Mouse (Mus musculus) forebrain, embryonic 10.5 days (tissue): ENCODE measurements at regions not wholly inside any gene's neighbourhood (a gene's known extent, or its start where the extent isn't known, plus 50 kb on each side); places are given as distances from the start of the nearest gene placed in this dataset.

Source experiments
- DNase-seq: peaks from one replicate; pipeline ENCODE4 v3.0.0-alpha.2; 2017; ENCODE audit warnings: low spot score; ENCODE audit errors: extremely low spot score
- H3K27ac ChIP-seq: fragments of 300-500 bp; sonication (generic); 2 replicates; pipeline ENCODE4 v1.5.1; 2016; ENCODE audit warnings: mild to moderate bottlenecking
- H3K27me3 ChIP-seq: fragments of 300-500 bp; sonication (generic); 2 replicates; pipeline ENCODE4 v1.6.1; 2016; ENCODE audit warnings: mild to moderate bottlenecking; ENCODE audit not compliant: poor library complexity, severe bottlenecking
- H3K36me3 ChIP-seq: fragments of 300-500 bp; sonication (generic); replicated peaks from 2 replicates; pipeline ENCODE4 v1.6.1; 2016; ENCODE audit warnings: mild to moderate bottlenecking, moderate library complexity
- H3K4me1 ChIP-seq: fragments of 300-500 bp; sonication (generic); 2 replicates; pipeline ENCODE4 v1.6.1; 2016
- H3K4me3 ChIP-seq: fragments of 300-500 bp; sonication (generic); 2 replicates; pipeline ENCODE4 v1.5.1; 2016; ENCODE audit warnings: mild to moderate bottlenecking, moderate library complexity
- H3K9me3 ChIP-seq: fragments of 300-500 bp; sonication (generic); 2 replicates; pipeline ENCODE4 v1.6.1; 2016; ENCODE audit warnings: mild to moderate bottlenecking, moderate library complexity
- WGBS: fragments of 180-500 bp; shearing (Covaris S2); methylation state at CpG from one replicate; pipeline ENCODE4 v1.1.7; 2016; 5-methylcytosine and 5-hydroxymethylcytosine counted together

GRCm38 (mm10) chr15:62374641-62375040 lies 1451.8 kb upstream of the A1bg start:
- whole genome bisulfite sequencing: 92% methylated on average over 3 of the region's 3 CpGs
- Histone ChIP-seq H3K27ac (no peak overlapping the region), H3K36me3 (no peaks in the 10 kb centered on the region), H3K27me3 (no peaks in the 10 kb centered on the region), H3K4me1 (no peaks in the 10 kb centered on the region), H3K4me3 (no peak overlapping the region), H3K9me3 (no peaks in the 10 kb centered on the region)
- no peak for DNase-seq

DNA sequence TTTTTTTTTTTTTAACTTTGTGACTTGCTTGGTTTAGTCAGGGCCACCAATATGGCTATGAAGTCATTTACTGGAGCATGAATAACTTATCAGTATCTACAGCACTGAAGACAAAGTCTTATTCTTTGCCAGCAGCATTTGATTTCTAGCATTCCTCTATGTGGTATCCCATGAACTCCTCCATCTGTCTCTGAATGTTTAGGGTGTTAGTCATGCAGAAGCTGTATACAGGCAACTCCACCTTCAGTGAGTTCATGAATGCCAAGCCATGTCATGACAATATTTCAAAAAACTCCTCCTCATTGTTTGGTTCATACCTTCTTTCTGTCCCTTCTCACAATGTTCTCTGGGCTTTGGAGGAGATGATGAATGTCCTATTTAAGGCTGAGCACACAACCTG lies 1438.4 kb upstream of the A1bg start:
- no peak for DNase-seq
- H3K4me3 ChIP-seq: no peak overlapping the region
- no peaks in the 10 kb centered on the region for H3K9me3 ChIP-seq
- H3K4me1 ChIP-seq: no peaks in the 10 kb centered on the region
- H3K36me3 ChIP-seq: no peaks in the 10 kb centered on the region
- no peaks in the 10 kb centered on the region for H3K27me3 ChIP-seq
- no peak overlapping the region for H3K27ac ChIP-seq

- no peak for DNase-seq
- 78% methylated on average over 8 of the region's 8 CpGs for WGBS
- Histone ChIP-seq H3K36me3 (no peaks in the 10 kb centered on the region), H3K27me3 (no peaks in the 10 kb centered on the region), H3K4me3 (no peak overlapping the region), H3K9me3 (no peaks in the 10 kb centered on the region), H3K27ac (no peak overlapping the region), H3K4me1 (no peaks in the 10 kb centered on the region)
Observed at GRCm38 (mm10) chr15:62358338-62359239, 1435.8 kb upstream of the A1bg start.

DNA sequence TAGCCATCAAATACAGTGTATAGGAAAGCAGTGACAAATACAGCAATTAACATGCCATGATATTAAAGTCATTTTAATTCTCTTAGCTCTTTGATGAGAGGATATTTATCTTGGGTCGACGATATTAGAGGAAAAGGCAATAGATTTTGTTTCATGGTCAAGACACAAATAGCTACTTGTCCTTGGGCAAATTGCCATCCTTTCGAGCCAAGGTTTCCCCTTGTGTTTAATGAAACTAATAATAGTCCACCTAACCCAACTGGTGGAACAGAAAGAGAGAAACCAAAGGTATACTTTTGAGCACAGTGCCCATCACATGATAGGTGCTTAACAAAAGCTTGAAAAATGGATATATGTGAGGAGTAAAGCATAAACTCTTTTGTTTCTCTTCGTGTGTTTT lies 1431.0 kb upstream of the A1bg start:
- H3K36me3 ChIP-seq: no peaks in the 10 kb centered on the region
- no peak for DNase-seq
- H3K27ac ChIP-seq: no peak overlapping the region
- 93% methylated on average over 4 of the region's 4 CpGs for WGBS
- no peaks in the 10 kb centered on the region for H3K9me3 ChIP-seq
- no peak overlapping the region for H3K4me3 ChIP-seq
- H3K27me3 ChIP-seq: no peaks in the 10 kb centered on the region
- H3K4me1 ChIP-seq: no peaks in the 10 kb centered on the region

DNA sequence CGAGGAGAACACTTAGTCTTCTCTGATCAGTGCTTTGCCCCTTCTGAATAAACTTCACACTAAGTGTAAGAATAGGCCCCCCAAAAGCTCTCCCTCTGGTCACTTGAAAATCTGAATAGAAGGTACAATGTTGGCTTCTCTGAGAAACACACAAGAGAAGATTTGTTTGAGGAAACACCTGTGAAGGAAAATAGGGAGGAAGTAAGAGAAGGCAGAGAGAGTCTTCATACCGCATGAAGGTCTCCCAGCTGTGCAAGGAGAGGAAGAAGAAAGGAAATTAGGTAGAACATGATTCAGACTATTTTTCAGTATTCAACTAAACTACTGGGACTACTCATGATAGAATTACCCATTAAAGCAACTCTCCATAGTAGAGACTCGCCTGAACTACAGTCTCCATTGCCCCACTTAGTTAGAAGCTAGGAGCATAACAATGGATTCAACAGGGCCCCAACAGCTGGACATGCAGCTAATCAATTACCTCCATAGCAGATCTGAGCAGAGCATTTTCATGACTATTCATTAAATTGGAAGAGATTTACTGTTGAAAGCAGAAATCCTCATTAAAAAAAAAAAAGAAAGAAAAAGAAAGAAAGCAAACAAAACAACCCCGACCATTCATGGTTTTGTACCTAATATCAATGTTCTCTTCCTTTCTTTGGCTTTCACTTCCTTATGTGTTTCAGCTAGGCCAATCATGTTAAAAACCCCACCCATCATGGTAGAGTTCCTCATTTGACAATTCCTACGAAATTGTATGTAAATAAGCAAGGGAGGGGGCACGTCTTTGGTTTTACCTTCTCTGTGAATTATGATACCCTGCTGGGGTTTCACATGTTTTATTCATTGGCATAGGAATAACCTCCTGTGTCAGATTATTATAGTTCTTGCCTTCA lies 1428.3 kb upstream of the A1bg start:
- H3K27ac ChIP-seq: no peak overlapping the region
- no peaks in the 10 kb centered on the region for H3K36me3 ChIP-seq
- no peaks in the 10 kb centered on the region for H3K27me3 ChIP-seq
- no peaks in the 10 kb centered on the region for H3K9me3 ChIP-seq
- no peaks in the 10 kb centered on the region for H3K4me1 ChIP-seq
- no peak overlapping the region for H3K4me3 ChIP-seq
- 79% methylated on average over 6 of the region's 6 CpGs for WGBS
- no peak for DNase-seq

DNA sequence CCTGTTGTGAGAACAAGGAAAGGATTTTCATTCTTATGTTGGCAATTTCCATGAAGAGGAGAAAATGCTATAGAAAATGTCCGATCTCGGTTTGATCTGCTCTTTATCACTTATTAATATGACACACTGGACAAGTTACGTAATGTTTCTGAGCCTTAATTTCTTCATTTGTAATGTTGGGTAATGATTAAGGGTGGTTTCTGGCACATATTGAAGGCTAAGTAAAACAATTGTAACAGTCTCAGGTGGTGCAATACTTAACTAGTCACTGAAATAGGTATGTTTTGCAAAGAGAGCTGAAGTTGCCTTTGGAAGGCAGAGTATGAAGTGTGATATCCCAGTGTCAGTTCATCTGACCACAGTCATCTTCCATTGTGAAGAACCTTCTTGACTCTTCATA lies 1427.2 kb upstream of the A1bg start:
- no peak overlapping the region for H3K27ac ChIP-seq
- no peak for DNase-seq
- WGBS: 96% methylated on average over 3 of the region's 3 CpGs
- no peaks in the 10 kb centered on the region for H3K9me3 ChIP-seq
- H3K4me1 ChIP-seq: no peaks in the 10 kb centered on the region
- no peaks in the 10 kb centered on the region for H3K27me3 ChIP-seq
- H3K4me3 ChIP-seq: no peak overlapping the region
- H3K36me3 ChIP-seq: no peaks in the 10 kb centered on the region

DNA sequence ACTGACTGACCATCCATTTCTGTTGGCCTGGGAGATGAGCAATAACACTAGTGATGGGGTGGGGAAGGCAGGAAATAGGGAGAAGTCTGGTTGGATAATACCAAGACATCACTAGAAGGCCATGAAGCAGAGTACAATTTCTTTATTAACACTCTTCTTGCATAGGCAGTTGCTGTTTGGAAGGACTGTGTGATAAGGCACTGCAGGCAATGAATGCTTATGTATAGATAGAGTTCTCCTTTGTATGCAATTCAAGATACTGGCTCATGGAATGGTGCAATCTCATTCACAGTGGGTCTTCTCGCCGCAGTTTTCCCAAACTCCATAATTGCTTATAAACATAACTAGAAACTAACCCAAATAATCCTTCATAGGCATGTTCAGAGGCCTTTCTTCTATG lies 1426.1 kb upstream of the A1bg start:
- H3K27me3 ChIP-seq: no peaks in the 10 kb centered on the region
- H3K4me3 ChIP-seq: no peak overlapping the region
- no peak overlapping the region for H3K27ac ChIP-seq
- H3K36me3 ChIP-seq: no peaks in the 10 kb centered on the region
- 85% methylated on average over 2 of the region's 2 CpGs for WGBS
- DNase-seq: no peak
- H3K4me1 ChIP-seq: no peaks in the 10 kb centered on the region
- H3K9me3 ChIP-seq: no peaks in the 10 kb centered on the region

- WGBS: 95% methylated on average over 2 of the region's 2 CpGs
- no peak overlapping the region for H3K27ac ChIP-seq
- no peaks in the 10 kb centered on the region for H3K27me3 ChIP-seq
- H3K4me1 ChIP-seq: no peaks in the 10 kb centered on the region
- no peaks in the 10 kb centered on the region for H3K9me3 ChIP-seq
- no peak overlapping the region for H3K4me3 ChIP-seq
- DNase-seq: no peak
- no peaks in the 10 kb centered on the region for H3K36me3 ChIP-seq
Observed at GRCm38 (mm10) chr15:62347697-62348096, 1424.9 kb upstream of the A1bg start.

- no peaks in the 10 kb centered on the region for H3K9me3 ChIP-seq
- H3K36me3 ChIP-seq: no peaks in the 10 kb centered on the region
- H3K27ac ChIP-seq: no peak overlapping the region
- 84% methylated on average over 5 of the region's 5 CpGs for WGBS
- H3K27me3 ChIP-seq: no peaks in the 10 kb centered on the region
- no peak overlapping the region for H3K4me3 ChIP-seq
- H3K4me1 ChIP-seq: no peaks in the 10 kb centered on the region
- no peak for DNase-seq
Observed at GRCm38 (mm10) chr15:62345893-62346292, 1423.1 kb upstream of the A1bg start.

DNA sequence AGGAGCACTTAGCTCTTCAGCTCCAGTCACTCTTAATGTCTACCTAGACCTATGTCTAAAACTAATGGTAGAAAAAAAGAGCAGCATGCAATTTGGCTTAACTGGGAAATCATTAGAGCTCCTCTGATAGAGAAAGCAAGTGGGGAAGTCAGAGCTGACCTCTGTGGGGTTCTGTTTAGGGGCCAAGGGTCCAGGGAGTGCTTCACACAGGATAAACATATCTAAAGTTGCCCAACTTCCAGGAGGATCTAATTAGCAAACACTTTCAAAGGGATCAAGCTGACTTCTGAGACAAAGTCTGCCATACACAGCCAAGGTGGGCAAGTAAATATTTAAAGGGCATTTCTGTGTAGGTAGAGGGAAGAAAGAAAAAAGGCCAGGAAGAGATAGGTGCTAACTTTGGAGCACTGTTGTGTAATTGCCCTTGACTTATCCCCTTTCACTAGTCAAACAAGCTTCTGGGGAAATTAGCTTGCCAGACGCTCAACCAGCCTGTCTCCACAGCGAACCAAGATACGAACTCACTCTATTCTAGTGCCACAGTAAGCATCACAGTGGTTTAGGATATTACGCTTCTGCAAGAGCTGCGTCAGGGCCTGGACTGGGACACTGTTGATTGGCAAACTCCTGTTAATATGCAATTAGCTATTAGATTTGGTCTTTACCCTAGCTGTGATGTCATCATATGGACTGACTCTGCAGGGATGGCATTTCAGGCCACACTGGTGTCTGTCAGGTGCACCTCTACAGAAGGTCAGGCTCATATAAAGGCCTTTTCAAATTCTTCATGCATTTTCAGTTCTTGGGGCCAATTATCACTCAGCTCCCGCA lies 1413.9 kb upstream of the A1bg start:
- DNase-seq: no peak
- no peaks in the 10 kb centered on the region for H3K9me3 ChIP-seq
- H3K4me3 ChIP-seq: no peak overlapping the region
- H3K4me1 ChIP-seq: 0 out of 2 replicates have a peak, but pooled peaks cover 4% of the 10 kb centered on the region
- H3K36me3 ChIP-seq: no peaks in the 10 kb centered on the region
- WGBS: 85% methylated on average over 6 of the region's 6 CpGs
- no peaks in the 10 kb centered on the region for H3K27me3 ChIP-seq
- H3K27ac ChIP-seq: no peak overlapping the region

GRCm38 (mm10) chr15:62334256-62335009 lies 1411.6 kb upstream of the A1bg start:
- no peaks in the 10 kb centered on the region for H3K27me3 ChIP-seq
- 93% methylated on average over 4 of the region's 4 CpGs for WGBS
- H3K36me3 ChIP-seq: no peaks in the 10 kb centered on the region
- peaks cover 4% of the 10 kb centered on the region; the same call in 1 of the 2 replicates for H3K4me1 ChIP-seq
- no peaks in the 10 kb centered on the region for H3K9me3 ChIP-seq
- no peak overlapping the region for H3K4me3 ChIP-seq
- H3K27ac ChIP-seq: no peak overlapping the region
- no peak for DNase-seq

- H3K27me3 ChIP-seq: no peaks in the 10 kb centered on the region
- H3K4me3 ChIP-seq: no peak overlapping the region
- no peak overlapping the region for H3K27ac ChIP-seq
- H3K36me3 ChIP-seq: no peaks in the 10 kb centered on the region
- no peaks in the 10 kb centered on the region for H3K9me3 ChIP-seq
- 85% methylated on average over 5 of the region's 5 CpGs for WGBS
- DNase-seq: no peak
- peaks cover 24% of the 10 kb centered on the region for H3K4me1 ChIP-seq
Observed at GRCm38 (mm10) chr15:62332129-62332528, 1409.3 kb upstream of the A1bg start.
